24 mouse cellular contexts compared by ENCODE assay signal in the genomic region with DNA sequence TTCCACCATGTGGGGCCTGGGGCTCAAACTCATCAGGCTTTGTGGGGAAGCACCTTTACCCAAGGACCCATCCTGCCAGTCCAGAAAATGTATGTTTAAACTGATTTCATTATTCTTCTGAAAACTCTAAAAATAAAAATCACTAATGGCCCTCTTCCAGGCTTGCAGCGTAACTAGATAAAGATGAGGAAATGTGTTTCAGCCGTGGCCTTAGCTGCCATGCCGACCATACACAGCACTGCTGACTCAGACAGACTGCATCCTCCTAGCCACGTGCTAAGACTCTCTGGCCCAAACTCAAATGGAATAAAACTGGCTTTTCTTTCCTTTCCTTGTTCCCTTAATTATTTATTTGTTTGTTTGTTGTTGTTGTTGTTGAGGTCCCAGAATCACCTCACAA. TPM values are rescaled to one million over a fixed set of nuclear protein-coding genes. Genes with fewer than 3 reads are reported as not detected.
DNase-seq lines count a peak whose midpoint lies in the region; ATAC-seq lines count a peak whose summit lies in the region.
"Had no signal": no experiment of that assay in that cellular context is flagged by ENCODE, and none has a peak within 500 bp of the region (broad histone marks: within the 10 kb centered on the region; RNA-seq: fewer than 3 reads in every experiment).

No protein-coding gene starts in this region.

- DNase-seq in adrenal gland, adult 8-10 months: peak; percentile 48
- DNase-seq in adrenal gland, postnatal 25 days: no peak
- DNase-seq in 3T3-L1 (ENCODE audit: low read depth, low spot score) (peak; percentile 80), MN1 (ENCODE audit: low spot score) (peak; percentile 37)
- peak; percentile 46 to 65 for DNase-seq in adrenal gland, postnatal 36 days
- DNase-seq in thymus, postnatal 36 days: no peak
- DNase-seq in layer of hippocampus, postnatal 36 days: no peak
- DNase-seq: B cell, adult 2 months; cerebellum, adult 11 months; cerebellum, adult 9-10 months; cerebellum, postnatal 36 days; gastrocnemius, postnatal 25 days; heart, postnatal 4 days; kidney, adult 11 months; kidney, postnatal 14 days; left cerebral cortex, postnatal 4 days; lung, postnatal 4 days; midbrain, embryonic 14.5 days; right cerebral cortex, postnatal 25 days; spleen, adult 18-20 months; thymus, postnatal 14 days had no signal

- ATAC-seq in megakaryocyte, adult 5-6 weeks (ENCODE audit: poor library complexity, severe bottlenecking): no peak
- ATAC-seq: forebrain, embryonic 15.5 days; Patski had no signal

RNA-seq across cellular contexts. Expression of a gene that starts 4.5 kb away (rescaled TPM):
- 10 to 100 TPM in 3 of 4 experiments, 1 to 10 TPM in 1; 7.3 to 20.6 (median 14.4) TPM for total RNA-seq in adrenal gland, adult 8-10 months (2022)
- total RNA-seq in adrenal gland, postnatal 25 days (2021): 9.8 and 15.8 TPM in 2 replicates
- 10 to 100 TPM; 11.9 to 12.3 TPM for total RNA-seq in adrenal gland, postnatal 36 days (2021)
- total RNA-seq in megakaryocyte, adult 5-6 weeks (2015): 12.4 and 15.8 TPM in 2 replicates
- 10.8 and 11.4 TPM in 2 replicates for total RNA-seq in megakaryocyte, adult 5-6 weeks (2017)
- total RNA-seq in layer of hippocampus, postnatal 36 days (2021): 10 to 100 TPM; 15.2 to 15.7 TPM

RNA-seq across cellular contexts. Expression of a gene that starts 19.5 kb away (rescaled TPM):
- 10 to 100 TPM; 35.1 to 37.0 (median 36.2) TPM for total RNA-seq in adrenal gland, adult 8-10 months (2022)
- 22.5 and 31.2 TPM in 2 replicates for total RNA-seq in adrenal gland, postnatal 25 days (2021)
- 10 to 100 TPM; 28.6 to 34.9 TPM for total RNA-seq in adrenal gland, postnatal 36 days (2021)
- 11.4 and 14.9 TPM in 2 replicates for total RNA-seq in megakaryocyte, adult 5-6 weeks (2015)
- total RNA-seq in megakaryocyte, adult 5-6 weeks (2017): 6.7 and 21.9 TPM in 2 replicates
- 10 to 100 TPM; 62.5 to 66.6 TPM for total RNA-seq in layer of hippocampus, postnatal 36 days (2021)

RNA-seq across cellular contexts. Expression of a gene that starts 41.9 kb away (rescaled TPM):
- total RNA-seq in adrenal gland, adult 8-10 months (2022): 1 to 10 TPM; 3.9 to 7.8 (median 6.3) TPM
- total RNA-seq in adrenal gland, postnatal 25 days (2021): 3.5 and 4.8 TPM in 2 replicates
- 1 to 10 TPM; 2.8 to 4.7 TPM for total RNA-seq in adrenal gland, postnatal 36 days (2021)
- 0.07 TPM in 1 of 2 replicates, not detected in the other for total RNA-seq in megakaryocyte, adult 5-6 weeks (2015)
- 0.22 TPM in 1 of 2 replicates, not detected in the other for total RNA-seq in megakaryocyte, adult 5-6 weeks (2017)
- total RNA-seq in layer of hippocampus, postnatal 36 days (2021): 1 to 10 TPM; 2.5 to 2.7 TPM

RNA-seq across cellular contexts. Expression of a gene that starts 59.8 kb away (rescaled TPM):
- total RNA-seq in adrenal gland, adult 8-10 months (2022): 1 to 10 TPM in 3 of 4 experiments, under 1 TPM in 1; 0.94 to 1.4 (median 1.2) TPM
- 0.49 and 0.57 TPM in 2 replicates for total RNA-seq in adrenal gland, postnatal 25 days (2021)
- under 1 TPM; 0.49 to 0.79 TPM for total RNA-seq in adrenal gland, postnatal 36 days (2021)
- total RNA-seq in megakaryocyte, adult 5-6 weeks (2015): 18.3 and 19.9 TPM in 2 replicates
- 16.6 and 19.7 TPM in 2 replicates for total RNA-seq in megakaryocyte, adult 5-6 weeks (2017)
- under 1 TPM in 1 of 2 experiments, not detected in 1; 0.20 TPM for total RNA-seq in layer of hippocampus, postnatal 36 days (2021)
- total RNA-seq: left cerebral cortex, postnatal 4 days had no signal

Comparison
In these comparisons a context has a peak if more than half of its experiments do, and no peak if none do; other contexts are left out.
1. DNase-seq: peak in adrenal gland, adult 8-10 months (single experiment), 3T3-L1 (single experiment), MN1 (single experiment) and adrenal gland, postnatal 36 days (2 of 2); none in adrenal gland, postnatal 25 days (single experiment), thymus, postnatal 36 days (0 of 2) and layer of hippocampus, postnatal 36 days (0 of 2).